Mouse (Mus musculus) erythroblast, embryonic 14.5 days (primary cell): ENCODE data around the gene Nrp2.

Experiments
- GATA1 ChIP-seq: IDR thresholded peaks from 2 replicates; pipeline ENCODE4 v1.6.1; 2012; ENCODE audit warnings: low read length, inconsistent platforms, mixed read lengths
- TAL1 ChIP-seq: IDR thresholded peaks from 3 replicates; pipeline ENCODE4 v1.6.1; 2012; ENCODE audit warnings: low read length, inconsistent platforms, mixed read lengths

DNA sequence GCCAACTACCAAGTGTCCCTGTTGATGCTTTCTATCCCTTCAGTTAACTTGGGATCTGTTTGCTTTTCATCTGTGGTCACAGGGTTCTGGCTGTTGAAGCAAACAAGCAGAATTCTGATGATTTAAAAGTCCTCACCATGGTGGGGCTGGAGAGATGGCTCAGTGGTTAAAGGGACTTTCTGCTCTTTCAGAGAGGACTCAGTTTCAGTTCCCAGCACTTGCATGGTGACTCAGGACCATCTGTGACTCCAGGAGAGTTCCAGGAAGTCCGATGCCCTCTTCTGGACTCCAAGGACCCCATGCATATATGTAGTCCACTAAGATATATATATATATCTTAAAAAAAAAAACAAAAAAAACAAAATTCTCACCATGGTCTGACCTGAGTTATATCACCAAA lies 11.9 kb downstream of the Nrp2 start:
- TF ChIP-seq TAL1 (no peak), GATA1 (no peak)
